Mouse (Mus musculus) forebrain, embryonic 10.5 days (tissue): ENCODE data around the gene Npat. TPM values are rescaled to one million over a fixed set of nuclear protein-coding genes. Genes with fewer than 3 reads are reported as not detected.

Experiments
- DNase-seq: peaks from one replicate; pipeline ENCODE4 v3.0.0-alpha.2; 2017; ENCODE audit warnings: low spot score; ENCODE audit errors: extremely low spot score
- H3K27ac ChIP-seq: fragments of 300-500 bp; sonication (generic); 2 replicates; pipeline ENCODE4 v1.5.1; 2016; ENCODE audit warnings: mild to moderate bottlenecking
- H3K27me3 ChIP-seq: fragments of 300-500 bp; sonication (generic); 2 replicates; pipeline ENCODE4 v1.6.1; 2016; ENCODE audit warnings: mild to moderate bottlenecking; ENCODE audit not compliant: poor library complexity, severe bottlenecking
- H3K36me3 ChIP-seq: fragments of 300-500 bp; sonication (generic); replicated peaks from 2 replicates; pipeline ENCODE4 v1.6.1; 2016; ENCODE audit warnings: mild to moderate bottlenecking, moderate library complexity
- H3K4me1 ChIP-seq: fragments of 300-500 bp; sonication (generic); 2 replicates; pipeline ENCODE4 v1.6.1; 2016
- H3K4me3 ChIP-seq: fragments of 300-500 bp; sonication (generic); 2 replicates; pipeline ENCODE4 v1.5.1; 2016; ENCODE audit warnings: mild to moderate bottlenecking, moderate library complexity
- H3K9me3 ChIP-seq: fragments of 300-500 bp; sonication (generic); 2 replicates; pipeline ENCODE4 v1.6.1; 2016; ENCODE audit warnings: mild to moderate bottlenecking, moderate library complexity
- WGBS: fragments of 180-500 bp; shearing (Covaris S2); methylation state at CpG from one replicate; pipeline ENCODE4 v1.1.7; 2016; 5-methylcytosine and 5-hydroxymethylcytosine counted together
- polyA plus RNA-seq: library from polyadenylated mRNA; unstranded; fragments of >200 nt; fragmentation: Nextera tagmentation; extraction: Ambion mirVana; gene quantifications from 2 replicates; pipeline ENCODE4 v1.2.1, GENCODE M21; 2016

Gene Npat
- 19.5 and 20.5 TPM in 2 replicates for polyA plus RNA-seq

GRCm38 (mm10) chr9:53536558-53537320 is at the start of gene Npat, which contains the start of gene Atm:
Gene Npat, plus strand, starts transcription at chr9:53537047.
Gene Atm, minus strand, starts transcription at chr9:53536740.
- Histone ChIP-seq H3K27me3 (no peaks in the 10 kb centered on the region), H3K4me1 (peaks cover 30% of the 10 kb centered on the region), H3K27ac (peak within 1 kb of the TSS; percentile 95), H3K9me3 (no peaks in the 10 kb centered on the region), H3K4me3 (peak within 1 kb of the TSS; percentile 92), H3K36me3 (peaks cover 17% of the 10 kb centered on the region)
- DNase-seq: peak; percentile 100
- WGBS: under 1% methylated on average over 69 of the region's 69 CpGs

DNA sequence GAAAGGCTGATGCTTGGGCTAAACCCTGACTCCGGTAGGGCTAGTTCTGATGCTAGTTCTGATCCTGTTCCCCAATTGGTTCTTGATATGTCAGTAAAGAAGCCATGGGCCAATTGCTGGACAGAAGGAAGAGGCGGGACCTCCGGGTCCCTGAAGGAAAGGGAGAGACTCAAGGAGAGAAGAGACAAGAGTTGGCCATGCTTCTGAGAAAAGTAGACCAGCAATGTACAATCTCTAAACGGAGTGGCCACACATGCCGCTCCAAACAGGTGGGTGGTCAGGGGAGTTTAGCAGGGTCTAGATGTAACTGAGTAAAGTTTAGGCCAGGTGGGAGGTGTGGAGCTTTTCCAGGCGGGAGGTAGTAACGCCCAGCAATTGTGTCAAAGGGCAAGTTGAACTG is 28.8 kb upstream of the Npat start:
- H3K4me3 ChIP-seq: no peak overlapping the region
- 88% methylated on average over 7 of the region's 7 CpGs for WGBS
- no peaks in the 10 kb centered on the region for H3K4me1 ChIP-seq
- no peaks in the 10 kb centered on the region for H3K27me3 ChIP-seq
- H3K9me3 ChIP-seq: no peaks in the 10 kb centered on the region
- H3K36me3 ChIP-seq: peaks cover 78% of the 10 kb centered on the region
- no peak for DNase-seq
- H3K27ac ChIP-seq: no peak overlapping the region

GRCm38 (mm10) chr9:53514091-53514490 is 22.8 kb upstream of the Npat start:
- Histone ChIP-seq H3K36me3 (peaks cover 72% of the 10 kb centered on the region), H3K4me1 (peaks cover 7% of the 10 kb centered on the region)

DNA sequence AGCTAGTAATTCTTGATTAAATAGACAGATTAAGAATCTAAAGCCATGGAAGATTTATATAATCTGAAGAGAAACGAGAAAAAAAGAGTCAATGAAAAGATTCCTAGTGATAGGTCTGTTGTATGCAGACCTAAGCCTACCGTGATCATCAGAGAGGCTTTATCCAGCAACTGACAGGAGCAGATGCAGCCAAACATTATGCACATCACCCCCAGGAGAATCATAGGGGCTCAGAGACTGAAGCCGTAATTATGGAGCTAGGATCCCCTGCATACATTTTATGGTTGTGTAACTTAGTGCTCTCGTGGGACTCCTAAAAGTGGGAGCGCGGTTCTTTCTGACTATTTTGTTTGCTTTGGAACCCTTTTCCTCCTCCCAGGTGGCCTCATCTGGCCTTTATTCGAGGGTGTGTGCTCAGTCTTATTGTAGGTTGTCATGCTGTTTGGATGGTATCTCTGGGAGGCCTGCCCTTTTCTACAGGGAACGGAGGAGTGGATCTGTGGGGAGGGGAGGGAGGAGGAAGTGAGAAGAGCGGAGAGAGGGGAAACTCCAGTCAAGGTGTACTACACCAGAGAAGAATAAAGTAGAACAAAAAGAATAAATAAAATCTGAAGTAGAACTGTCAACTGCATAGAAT is 19.4 kb upstream of the Npat start:
- no peaks in the 10 kb centered on the region for H3K27me3 ChIP-seq
- WGBS: 86% methylated on average over 9 of the region's 9 CpGs
- H3K4me1 ChIP-seq: peaks cover 7% of the 10 kb centered on the region
- H3K9me3 ChIP-seq: no peaks in the 10 kb centered on the region
- DNase-seq: no peak
- no peak overlapping the region for H3K27ac ChIP-seq
- peaks cover 59% of the 10 kb centered on the region for H3K36me3 ChIP-seq
- H3K4me3 ChIP-seq: no peak overlapping the region

More at GRCm38 (mm10) chr9:53514091-53514490, 22.8 kb upstream of the Npat start:
- Histone ChIP-seq H3K9me3 (no peaks in the 10 kb centered on the region), H3K4me3 (no peak overlapping the region), H3K27me3 (no peaks in the 10 kb centered on the region), H3K27ac (no peak overlapping the region)
- no peak for DNase-seq

DNA sequence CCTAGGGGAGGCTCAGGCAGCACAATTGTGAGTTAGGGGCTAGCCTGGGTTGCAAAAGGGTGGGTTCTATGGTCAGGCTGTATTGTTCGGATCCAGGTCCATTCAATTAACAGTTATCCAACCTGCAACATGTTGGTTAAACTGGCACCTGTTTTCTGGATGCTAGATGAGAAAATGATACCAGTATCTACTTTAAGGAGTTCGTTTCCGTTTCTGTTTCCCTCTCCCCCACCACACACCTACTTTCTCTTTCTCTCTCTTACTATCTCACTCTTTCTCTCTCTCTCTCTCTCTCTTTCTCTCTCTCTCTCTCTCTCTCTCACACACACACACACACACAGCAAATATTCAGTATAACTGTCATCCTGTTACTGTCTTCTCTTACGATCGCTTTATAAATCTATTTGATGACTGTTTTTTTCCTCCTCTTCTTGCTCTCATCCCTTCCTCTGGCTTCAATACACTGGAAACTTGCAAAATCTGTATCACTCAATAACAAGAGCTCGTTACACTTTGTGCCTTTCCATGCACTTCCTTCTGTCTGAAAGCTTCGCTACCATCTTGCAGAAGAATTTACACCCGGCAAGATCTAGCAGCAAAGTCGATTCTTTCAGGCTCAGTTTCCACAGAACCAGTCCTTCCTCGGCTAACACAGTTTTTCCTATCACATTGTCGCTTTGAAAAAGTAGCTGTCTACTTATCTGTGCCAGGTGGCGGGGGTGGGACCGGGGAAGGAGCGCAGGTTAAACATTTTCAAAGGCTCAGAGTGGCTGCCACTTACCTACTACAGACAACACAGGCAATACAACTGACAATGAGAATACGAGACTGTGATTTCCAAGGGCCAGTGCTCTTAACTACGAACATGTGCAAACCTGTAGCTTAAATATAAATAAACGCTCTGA is 1.2 kb upstream of the Npat start:
- Histone ChIP-seq H3K36me3 (peaks cover 28% of the 10 kb centered on the region), H3K4me1 (peaks cover 30% of the 10 kb centered on the region), H3K4me3 (peak overlapping the region; percentile 92), H3K9me3 (no peaks in the 10 kb centered on the region), H3K27ac (peak overlapping the region; percentile 95), H3K27me3 (no peaks in the 10 kb centered on the region)
- 26% methylated on average over 17 of the region's 17 CpGs for WGBS
- peak; percentile 21 for DNase-seq

DNA sequence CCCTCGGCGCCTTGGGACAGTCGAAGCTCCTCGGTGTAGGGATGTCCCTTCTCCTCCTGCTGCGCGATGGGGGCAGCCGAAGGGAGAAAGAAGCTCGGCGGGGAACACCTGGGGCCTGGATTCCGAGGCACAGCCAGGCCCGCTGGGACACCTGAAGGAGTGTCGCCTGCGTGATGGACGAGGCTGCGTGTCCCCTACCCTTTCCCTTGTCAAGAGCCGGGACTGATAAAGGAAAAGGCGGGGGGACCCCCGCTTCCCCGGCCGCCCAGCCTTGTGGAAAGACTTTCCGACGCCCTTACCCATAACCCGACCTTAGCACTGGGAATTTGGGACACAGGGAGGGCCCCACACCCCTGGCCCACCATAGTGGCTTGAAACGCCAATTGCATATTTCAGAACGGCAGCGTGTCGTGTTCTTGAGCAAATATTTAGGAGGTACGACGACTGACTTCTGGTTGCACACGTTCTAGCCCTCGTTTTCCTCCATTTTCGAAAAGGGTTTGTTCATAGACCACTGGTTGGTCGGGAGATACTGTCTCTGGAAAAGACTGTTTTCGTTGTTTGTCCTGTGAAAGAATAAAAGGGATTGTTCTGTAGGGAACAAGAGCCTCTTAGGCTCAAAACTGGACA is 604 bp downstream of the Npat start:
- no peak for DNase-seq
- Histone ChIP-seq H3K27me3 (no peaks in the 10 kb centered on the region), H3K4me1 (peaks cover 30% of the 10 kb centered on the region), H3K4me3 (peak overlapping the region; percentile 92), H3K27ac (peak overlapping the region; percentile 95), H3K9me3 (no peaks in the 10 kb centered on the region), H3K36me3 (peaks cover 14% of the 10 kb centered on the region)
- under 1% methylated on average over 34 of the region's 34 CpGs for WGBS

- DNase-seq: no peak
- 97% methylated on average over 6 of the region's 6 CpGs for WGBS
- Histone ChIP-seq H3K9me3 (no peaks in the 10 kb centered on the region), H3K36me3 (peaks cover 98% of the 10 kb centered on the region), H3K27ac (no peak overlapping the region), H3K4me1 (no peaks in the 10 kb centered on the region), H3K27me3 (no peaks in the 10 kb centered on the region), H3K4me3 (no peak overlapping the region)
These were observed 33.8 kb downstream of the Npat start for GRCm38 (mm10) chr9:53570662-53571061.

DNA sequence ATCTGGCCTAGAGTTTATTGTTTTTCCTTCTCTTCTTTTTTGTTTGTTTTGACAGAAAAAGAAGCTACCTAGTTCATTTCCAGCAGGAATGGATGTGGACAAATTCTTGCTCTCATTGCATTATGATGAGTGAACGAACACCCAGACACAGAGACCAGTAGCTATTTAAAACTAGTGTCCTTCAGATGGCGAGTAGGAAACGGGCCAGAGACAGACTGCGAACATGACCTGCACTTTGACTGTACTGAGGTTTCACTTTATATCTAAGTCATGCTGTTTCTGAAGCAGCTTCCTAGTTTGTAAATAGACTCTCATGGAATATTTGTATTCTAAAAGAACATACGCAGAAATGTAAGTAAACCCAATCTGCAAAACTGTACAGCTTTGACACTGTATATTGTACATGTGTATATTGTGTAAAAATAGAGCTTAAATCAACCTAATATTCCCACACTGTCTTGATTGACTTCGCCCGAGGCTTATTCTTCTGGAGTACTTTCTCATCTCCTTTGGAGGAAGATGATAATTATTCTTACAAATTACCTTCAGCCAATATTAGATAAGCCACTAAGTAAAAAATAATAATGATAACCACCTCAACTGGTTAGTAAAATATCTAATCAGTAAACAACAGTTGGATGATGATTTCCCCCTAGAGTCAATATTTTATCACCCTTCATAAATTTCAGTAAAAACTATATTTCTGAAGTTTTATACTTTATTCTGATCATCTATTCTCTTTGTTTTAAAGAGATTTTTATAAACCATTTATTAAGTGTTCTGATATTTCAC is 35.9 kb downstream of the Npat start:
- WGBS: 94% methylated on average over 7 of the region's 7 CpGs
- H3K27ac ChIP-seq: no peak overlapping the region

DNA sequence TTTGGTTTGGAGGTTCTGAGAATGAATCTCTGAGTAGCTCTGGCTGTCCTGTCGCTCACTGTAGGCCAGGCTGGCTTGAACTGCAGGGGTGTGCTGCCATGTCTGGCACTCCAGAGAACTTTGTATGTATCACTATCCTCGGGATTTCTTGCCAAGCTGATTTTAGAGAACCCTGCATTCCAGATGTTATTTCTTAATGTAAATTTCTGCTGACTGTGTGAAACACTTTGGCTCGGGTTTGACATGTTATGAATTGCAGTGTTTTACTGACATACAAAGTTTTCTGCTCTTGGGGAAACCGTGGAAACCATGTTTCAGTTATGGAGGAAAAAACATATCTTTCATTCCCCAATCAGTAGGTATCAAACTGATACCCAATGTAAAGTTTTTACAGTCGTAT is 38.9 kb downstream of the Npat start:
- Histone ChIP-seq H3K9me3 (no peaks in the 10 kb centered on the region), H3K4me1 (no peaks in the 10 kb centered on the region), H3K27ac (no peak overlapping the region), H3K4me3 (no peak overlapping the region), H3K27me3 (no peaks in the 10 kb centered on the region), H3K36me3 (peaks cover 92% of the 10 kb centered on the region)
- DNase-seq: no peak
- 92% methylated on average over 5 of the region's 5 CpGs for WGBS

More for the DNA sequence above, 35.9 kb downstream of the Npat start:
- Histone ChIP-seq H3K27me3 (no peaks in the 10 kb centered on the region), H3K4me3 (no peak overlapping the region), H3K9me3 (no peaks in the 10 kb centered on the region), H3K4me1 (no peaks in the 10 kb centered on the region), H3K36me3 (peaks cover 97% of the 10 kb centered on the region)
- no peak for DNase-seq

GRCm38 (mm10) chr9:53581870-53582269 is 45.0 kb downstream of the Npat start:
- no peak for DNase-seq
- no peak overlapping the region for H3K4me3 ChIP-seq
- no peaks in the 10 kb centered on the region for H3K27me3 ChIP-seq
- H3K27ac ChIP-seq: no peak overlapping the region
- 89% methylated on average over 4 of the region's 4 CpGs for WGBS
- no peaks in the 10 kb centered on the region for H3K4me1 ChIP-seq
- H3K9me3 ChIP-seq: no peaks in the 10 kb centered on the region
- peaks cover 80% of the 10 kb centered on the region for H3K36me3 ChIP-seq

- peak; percentile 74 for DNase-seq
- Histone ChIP-seq H3K9me3 (no peaks in the 10 kb centered on the region), H3K27ac (no peak overlapping the region), H3K36me3 (0 out of 2 replicates have a peak, but pooled peaks cover 3% of the 10 kb centered on the region), H3K4me1 (no peaks in the 10 kb centered on the region), H3K27me3 (no peaks in the 10 kb centered on the region), H3K4me3 (no peak overlapping the region)
- WGBS: 10% methylated on average over 3 of the region's 3 CpGs
These were observed 57.9 kb downstream of the Npat start for GRCm38 (mm10) chr9:53594764-53595163.
